Mouse (Mus musculus) lung, postnatal 0 days (tissue): Measurements from ENCODE around the gene Gm45716. TPM values are rescaled to one million over a fixed set of nuclear protein-coding genes. Genes with fewer than 3 reads are reported as not detected.
A peak's percentile ranks its signal among the peaks of the same experiment; 100 is the strongest.

Source experiments
- ATAC-seq: fragments of 200-750 bp; cut with Nextera tagmentation; 2 replicates; pipeline ENCODE4 v1.8.0; 2017; ENCODE audit warnings: moderate library complexity
- DNase-seq: peaks from one replicate; pipeline ENCODE4 v3.0.0-alpha.2; 2016; ENCODE audit warnings: low spot score
- H3K27ac ChIP-seq: fragments of 300-500 bp; sonication (generic); 2 replicates; pipeline ENCODE4 v1.5.1; 2014; ENCODE audit warnings: antibody characterized with exemption, mild to moderate bottlenecking, low read length, mixed read lengths
- H3K27me3 ChIP-seq: fragments of 300-500 bp; sonication (generic); replicated peaks from 2 replicates; pipeline ENCODE4 v1.6.1; 2014; ENCODE audit warnings: low read length, mixed read lengths; ENCODE audit not compliant: insufficient read depth
- H3K36me3 ChIP-seq: fragments of 300-500 bp; sonication (generic); 2 replicates; pipeline ENCODE4 v1.6.1; 2014; ENCODE audit warnings: low read length, mixed read lengths; ENCODE audit not compliant: insufficient read depth
- H3K4me1 ChIP-seq: fragments of 300-500 bp; sonication (generic); 2 replicates; pipeline ENCODE4 v1.6.1; 2014; ENCODE audit warnings: antibody characterized with exemption, low read depth, low read length, mixed read lengths; ENCODE audit not compliant: insufficient read depth
- H3K4me2 ChIP-seq: fragments of 300-500 bp; sonication (generic); replicated peaks from 2 replicates; pipeline ENCODE4 v1.6.1; 2014; ENCODE audit warnings: low read depth, mild to moderate bottlenecking, low read length, moderate library complexity, mixed read lengths
- H3K4me3 ChIP-seq: fragments of 300-500 bp; sonication (generic); 2 replicates; pipeline ENCODE4 v1.5.1; 2014; ENCODE audit warnings: low read depth, low read length
- H3K9ac ChIP-seq: fragments of 300-500 bp; sonication (generic); replicated peaks from 2 replicates; pipeline ENCODE4 v1.6.1; 2014; ENCODE audit warnings: low read depth, mild to moderate bottlenecking
- H3K9me3 ChIP-seq: fragments of 300-500 bp; sonication (generic); 2 replicates; pipeline ENCODE4 v1.6.1; 2016; ENCODE audit warnings: low read length, mixed read lengths
- CTCF ChIP-seq: IDR thresholded peaks from 2 replicates; pipeline ENCODE4 v1.5.1; 2016; ENCODE audit warnings: antibody characterized with exemption, mild to moderate bottlenecking
- EP300 ChIP-seq: IDR thresholded peaks from 2 replicates; pipeline ENCODE4 v1.6.1; 2016; ENCODE audit warnings: antibody characterized with exemption, mild to moderate bottlenecking, control low read depth
- WGBS: fragments of 180-500 bp; shearing (Covaris S2); extraction: QIAGEN DNeasy Blood & Tissue Kit; methylation state at CpG from one replicate; pipeline ENCODE4 v1.1.7; 2014; 5-methylcytosine and 5-hydroxymethylcytosine counted together
- polyA plus RNA-seq: library from polyadenylated mRNA; unstranded; fragments of >200 nt; fragmentation: Nextera tagmentation; extraction: Ambion mirVana; gene quantifications from 2 replicates; pipeline ENCODE4 v1.2.1, GENCODE M21; 2015

Gene Gm45716
- polyA plus RNA-seq, 1 experiment from 2014 or later = 11.9 TPM

DNA sequence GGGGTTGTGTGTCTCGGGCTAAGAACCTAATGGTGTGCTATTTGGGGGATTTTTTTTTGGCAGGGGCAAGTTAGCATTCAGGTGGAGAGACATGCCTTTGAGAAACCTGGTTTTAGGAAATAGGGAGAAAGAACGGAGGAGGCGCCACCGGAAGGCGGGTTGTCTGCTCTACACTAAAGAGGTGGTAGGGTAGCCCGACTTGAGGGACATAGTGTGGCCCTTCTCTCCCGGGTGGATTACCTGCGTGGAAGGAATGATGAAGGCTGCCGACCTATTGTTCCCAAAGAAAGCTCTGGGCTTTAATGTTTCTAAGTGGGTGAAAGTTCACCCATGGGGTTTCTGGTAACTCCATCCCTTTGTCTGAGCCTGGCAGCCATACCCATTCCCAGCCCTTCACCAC lies 62.7 kb downstream of the Gm45716 start:
- H3K4me2 ChIP-seq = peak overlapping the region; percentile 92
- TF ChIP-seq EP300 = no peak
- TF ChIP-seq CTCF = 0 out of 2 replicates have a peak, but pooled peaks have one; percentile 9
- H3K4me1 ChIP-seq = peaks cover 8% of the 10 kb centered on the region
- H3K27me3 ChIP-seq = no peaks in the 10 kb centered on the region
- H3K9ac ChIP-seq = peak overlapping the region; percentile 89
- ATAC-seq (no peak), DNase-seq (no peak)
- peak overlapping the region; percentile 86 for H3K4me3 ChIP-seq
- 1% methylated on average over 9 of the region's 9 CpGs for WGBS
- H3K27ac ChIP-seq = peak overlapping the region; percentile 78; the same call in 1 of the 2 replicates
- H3K9me3 ChIP-seq = no peaks in the 10 kb centered on the region
- H3K36me3 ChIP-seq = no peaks in the 10 kb centered on the region

DNA sequence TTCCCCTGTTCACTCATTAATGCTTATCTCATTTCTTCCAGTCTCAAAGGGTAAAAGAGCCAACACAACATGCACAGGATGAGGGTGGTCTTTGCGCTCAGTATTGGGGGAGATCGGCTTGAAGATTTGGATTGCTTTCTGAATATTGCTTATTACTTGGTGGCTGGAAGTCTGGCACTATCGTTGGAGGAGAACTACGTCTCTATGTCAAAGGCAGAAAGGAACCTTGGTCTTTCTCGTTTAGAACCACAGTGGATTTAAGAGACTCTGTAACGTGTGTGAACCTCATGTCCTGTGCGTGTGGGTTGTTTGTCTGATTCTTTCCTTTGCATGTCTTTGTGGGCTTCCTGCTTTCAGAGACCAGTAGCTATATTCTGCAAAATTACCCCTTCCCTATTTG lies 63.2 kb downstream of the Gm45716 start:
- WGBS = 27% methylated on average over 7 of the region's 7 CpGs
- H3K9ac ChIP-seq = 0 out of 2 replicates have a peak overlapping the region, but pooled peaks have one; percentile 89

GRCm38 (mm10) chr11:90251923-90252322 lies 64.4 kb downstream of the Gm45716 start:
- no peaks in the 10 kb centered on the region for H3K27me3 ChIP-seq
- peak overlapping the region; percentile 27; the same call in 1 of the 2 replicates for H3K27ac ChIP-seq
- H3K4me2 ChIP-seq = peak overlapping the region; percentile 36
- no peak overlapping the region for H3K4me3 ChIP-seq
- WGBS = 23% methylated on average over 2 of the region's 2 CpGs
- peaks cover 20% of the 10 kb centered on the region for H3K4me1 ChIP-seq
- no peaks in the 10 kb centered on the region for H3K9me3 ChIP-seq
- H3K36me3 ChIP-seq = no peaks in the 10 kb centered on the region
- TF ChIP-seq EP300 = peak; percentile 28; the same call in 1 of the 2 replicates
- no peak for TF ChIP-seq CTCF
- DNase-seq (peak; percentile 57), ATAC-seq (no peak)
- no peak overlapping the region for H3K9ac ChIP-seq

More for the DNA sequence above, 63.2 kb downstream of the Gm45716 start:
- H3K27ac ChIP-seq = no peak overlapping the region
- no peaks in the 10 kb centered on the region for H3K36me3 ChIP-seq
- no peak for ATAC-seq
- TF ChIP-seq CTCF (no peak), EP300 (no peak)
- peaks cover 12% of the 10 kb centered on the region for H3K4me1 ChIP-seq
- H3K4me2 ChIP-seq = peak overlapping the region; percentile 92
- DNase-seq = no peak
- peak overlapping the region; percentile 86 for H3K4me3 ChIP-seq
- no peaks in the 10 kb centered on the region for H3K9me3 ChIP-seq
- H3K27me3 ChIP-seq = no peaks in the 10 kb centered on the region

- Histone ChIP-seq H3K27ac (peak overlapping the region; percentile 27; the same call in 1 of the 2 replicates), H3K27me3 (no peaks in the 10 kb centered on the region), H3K9me3 (no peaks in the 10 kb centered on the region), H3K4me1 (peaks cover 20% of the 10 kb centered on the region), H3K9ac (no peak overlapping the region), H3K36me3 (no peaks in the 10 kb centered on the region), H3K4me2 (peak overlapping the region; percentile 36), H3K4me3 (no peak overlapping the region)
- WGBS = 44% methylated on average over 8 of the region's 8 CpGs
- TF ChIP-seq EP300 (no peak), CTCF (no peak)
- ATAC-seq (no peak), DNase-seq (peak; percentile 24)
Observed at GRCm38 (mm10) chr11:90252366-90252765, 64.9 kb downstream of the Gm45716 start.

GRCm38 (mm10) chr11:90254536-90254935 lies 67.1 kb downstream of the Gm45716 start:
- Histone ChIP-seq H3K9ac (no peak overlapping the region), H3K27me3 (no peaks in the 10 kb centered on the region), H3K4me3 (no peak overlapping the region), H3K9me3 (no peaks in the 10 kb centered on the region), H3K4me2 (no peak overlapping the region), H3K4me1 (peaks cover 28% of the 10 kb centered on the region), H3K27ac (no peak overlapping the region), H3K36me3 (no peaks in the 10 kb centered on the region)
- no peak for DNase-seq
- ATAC-seq = no peak
- no peak for TF ChIP-seq CTCF
- no peak for TF ChIP-seq EP300
- 89% methylated on average over 3 of the region's 3 CpGs for WGBS

GRCm38 (mm10) chr11:90255687-90256086 lies 68.2 kb downstream of the Gm45716 start:
- no peak for DNase-seq
- no peaks in the 10 kb centered on the region for H3K27me3 ChIP-seq
- no peak for TF ChIP-seq CTCF
- no peak for TF ChIP-seq EP300
- H3K4me1 ChIP-seq = peaks cover 28% of the 10 kb centered on the region
- H3K9ac ChIP-seq = no peak overlapping the region
- 52% methylated on average over 6 of the region's 6 CpGs for WGBS
- H3K27ac ChIP-seq = no peak overlapping the region
- peaks cover 7% of the 10 kb centered on the region; the same call in 1 of the 2 replicates for H3K36me3 ChIP-seq
- H3K4me2 ChIP-seq = no peak overlapping the region
- ATAC-seq = no peak
- no peak overlapping the region for H3K4me3 ChIP-seq
- no peaks in the 10 kb centered on the region for H3K9me3 ChIP-seq
